Mouse (Mus musculus): ENCODE data around the gene Spsb1.

DNA sequence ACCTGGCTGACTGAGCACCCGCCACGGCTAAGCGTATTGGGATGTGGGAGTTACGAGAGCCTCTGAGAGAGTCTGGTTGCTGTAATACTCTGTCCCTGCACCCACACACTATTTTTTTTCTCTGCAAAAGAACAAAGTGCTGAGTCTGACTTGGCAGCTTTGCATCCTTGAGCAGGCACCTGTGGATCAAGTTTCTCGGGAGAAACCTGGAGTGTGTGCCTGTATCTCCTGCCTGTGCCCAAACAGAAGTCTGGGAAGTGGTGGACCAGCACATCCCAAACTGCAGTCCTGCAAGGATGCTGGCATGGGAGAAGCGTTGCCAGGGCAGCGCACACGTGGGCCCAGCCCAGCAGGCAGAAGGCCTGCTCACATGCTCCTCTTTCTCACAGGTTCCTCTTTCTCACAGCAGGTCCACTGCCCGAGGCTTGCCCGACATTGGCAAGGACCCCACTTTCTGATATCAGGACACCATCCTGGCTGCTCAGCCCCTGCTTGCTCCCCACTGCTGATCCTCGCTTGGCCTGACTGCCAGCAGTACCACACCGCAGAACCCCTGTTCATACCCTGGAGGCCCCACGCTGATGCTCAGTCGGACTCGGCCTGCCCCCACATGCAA, 36.3 kb downstream of the Spsb1 start:
- TF ChIP-seq POLR2A (IDR thresholded peaks at IDR 0.05; ENCODE audit: extremely low read depth, insufficient read depth, low read length) (no peak), CTCF (IDR thresholded peaks at IDR 0.05; ENCODE audit: extremely low read depth, insufficient read depth, low read length) (no peak)

Measured in cortical plate, adult 2 months (tissue).